In genomic region chr11:64078956-64079726, GRCm38 (mm10) we compare ENCODE assay signal across 8 mouse cellular contexts. TPM values are rescaled to one million over a fixed set of nuclear protein-coding genes. Genes with fewer than 3 reads are reported as not detected.
DNase-seq lines count a peak whose midpoint lies in the region; ATAC-seq lines count a peak whose summit lies in the region.

Cox10 (minus strand) TSS chr11:64079468.

- under 1% methylated on average over 42 of the region's 45 CpGs for WGBS in intestine, embryonic 14.5 days

- intact Hi-C loops in left cerebral cortex, postnatal 14 days (cut with DNase I), result loop anchor here (10.0 kb wide), 1 partner anchor 356 kb away; the partner anchor contains the start of genes F930015N05Rik and Hs3st3a1

- peak within 1 kb of the TSS; percentile 73 for H3K4me2 ChIP-seq in intestine, embryonic 14.5 days (ENCODE audit: low read length)

- ATAC-seq in intestine, embryonic 14.5 days (replicated peaks; ENCODE audit: low FRiP score, low TSS enrichment, low read depth), result peak; percentile 95

- peak within 1 kb of the TSS; percentile 97 for H3K4me3 ChIP-seq in intestine, embryonic 14.5 days (ENCODE audit: low read depth, low read length)

- H3K9ac ChIP-seq in intestine, embryonic 14.5 days (ENCODE audit: low read length), result peak within 1 kb of the TSS; percentile 79

- peak; percentile 89 to 97 for DNase-seq in adrenal gland, adult (ENCODE audit: inconsistent age in 2 of 2, low spot score in 1 of 2)
- DNase-seq in embryo, embryonic 10.5 days (ENCODE audit: low spot score), result peak; percentile 95
- DNase-seq in gastrocnemius, postnatal 25 days, result peak; percentile 81
- DNase-seq in intestine, embryonic 14.5 days (ENCODE audit: low spot score), result peak; percentile 90
- DNase-seq in left cerebral cortex, postnatal 14 days (ENCODE audit: low spot score in 2 of 2), result peak; percentile 78 to 86
- DNase-seq in mesoderm, embryonic 11.5 days (ENCODE audit: low read depth, low spot score), result peak; percentile 88
- peak; percentile 72 to 76 for DNase-seq in right cerebral cortex, postnatal 36 days (ENCODE audit: low spot score in 2 of 2)
- DNase-seq in yolk sac, embryonic 10.5 days (ENCODE audit: low spot score), result peak; percentile 84

- peaks cover 11% of the 10 kb centered on the region; the same call in 1 of the 2 replicates for H3K4me1 ChIP-seq in intestine, embryonic 14.5 days (replicated peaks; ENCODE audit: control insufficient read depth, insufficient read depth, low read length)

- H3K36me3 ChIP-seq in intestine, embryonic 14.5 days (ENCODE audit: control insufficient read depth, insufficient read depth, low read length), result peaks cover 12% of the 10 kb centered on the region

- no peaks in the 10 kb centered on the region for H3K9me3 ChIP-seq in intestine, embryonic 14.5 days (ENCODE audit: control insufficient read depth, low read length)

- H3K27me3 ChIP-seq in intestine, embryonic 14.5 days (replicated peaks; ENCODE audit: control insufficient read depth, insufficient read depth, low read length), result no peaks in the 10 kb centered on the region

- peak within 1 kb of the TSS; percentile 93 for H3K27ac ChIP-seq in intestine, embryonic 14.5 days (ENCODE audit: low read depth)

RNA-seq across cellular contexts. Expression of gene Cox10, which starts in this region (rescaled TPM):
- 10 to 100 TPM; 38.0 to 42.0 TPM for total RNA-seq in gastrocnemius, postnatal 25 days (2021)
- 33.0 and 34.3 TPM in 2 replicates for polyA plus RNA-seq in intestine, embryonic 14.5 days (2014; fragmentation: Nextera tagmentation; extraction: Ambion mirVana)
- total RNA-seq in left cerebral cortex, postnatal 14 days (2021), result 10 to 100 TPM; 27.3 to 28.6 TPM

Comparison
In these comparisons a context has a peak if more than half of its experiments do, and no peak if none do; other contexts are left out.
1. Peak in every context shown above with its lines: DNase-seq, ATAC-seq, H3K4me3 ChIP-seq and H3K27ac ChIP-seq.